Mouse (Mus musculus) heart, embryonic 11.5 days (tissue): ENCODE measurements around the gene Rrm1. TPM values are rescaled to one million over a fixed set of nuclear protein-coding genes. Genes with fewer than 3 reads are reported as not detected.

Source experiments
- ATAC-seq: fragments of 200-750 bp; cut with Nextera tagmentation; replicated peaks from 2 replicates; pipeline ENCODE4 v1.8.0; 2017; ENCODE audit warnings: moderate library complexity; ENCODE audit not compliant: insufficient number of reproducible peaks, low FRiP score, low TSS enrichment
- H3K27ac ChIP-seq: fragments of 300-500 bp; sonication (generic); 2 replicates; pipeline ENCODE4 v1.5.1; 2014; ENCODE audit warnings: mild to moderate bottlenecking, low read depth, low read length
- H3K27me3 ChIP-seq: fragments of 300-500 bp; sonication (generic); 2 replicates; pipeline ENCODE4 v1.6.1; 2014; ENCODE audit warnings: mild to moderate bottlenecking, low read length, mixed read lengths; ENCODE audit not compliant: control insufficient read depth, insufficient read depth
- H3K36me3 ChIP-seq: fragments of 300-500 bp; sonication (generic); 2 replicates; pipeline ENCODE4 v1.6.1; 2014; ENCODE audit warnings: mild to moderate bottlenecking, low read length, moderate library complexity, mixed read lengths; ENCODE audit not compliant: control insufficient read depth, insufficient read depth
- H3K4me1 ChIP-seq: fragments of 300-500 bp; sonication (generic); 2 replicates; pipeline ENCODE4 v1.6.1; 2014; ENCODE audit warnings: low read length; ENCODE audit not compliant: control insufficient read depth, insufficient read depth
- H3K4me2 ChIP-seq: fragments of 300-500 bp; sonication (generic); 2 replicates; pipeline ENCODE4 v1.6.1; 2014; ENCODE audit warnings: mild to moderate bottlenecking, moderate library complexity
- H3K4me3 ChIP-seq: fragments of 300-500 bp; sonication (generic); 2 replicates; pipeline ENCODE4 v1.5.1; 2014; ENCODE audit warnings: low read depth, low read length
- H3K9ac ChIP-seq: fragments of 300-500 bp; sonication (generic); 2 replicates; pipeline ENCODE4 v1.6.1; 2014; ENCODE audit warnings: mild to moderate bottlenecking, low read depth, low read length, moderate library complexity
- H3K9me3 ChIP-seq: fragments of 300-500 bp; sonication (generic); replicated peaks from 2 replicates; pipeline ENCODE4 v1.6.1; 2016; ENCODE audit warnings: low read length; ENCODE audit not compliant: control insufficient read depth
- WGBS: fragments of 180-500 bp; shearing (Covaris S2); extraction: QIAGEN DNeasy Blood & Tissue Kit; methylation state at CpG from one replicate; pipeline ENCODE4 v1.1.7; 2014; ENCODE audit not compliant: insufficient replicate concordance; 5-methylcytosine and 5-hydroxymethylcytosine counted together
- polyA plus RNA-seq: library from polyadenylated mRNA; unstranded; fragments of >200 nt; fragmentation: Nextera tagmentation; extraction: Ambion mirVana; gene quantifications from 2 replicates; pipeline ENCODE4 v1.2.1, GENCODE M21; 2014

Rrm1 gene
- polyA plus RNA-seq, 1 experiment from 2014 or later, result 160 TPM

DNA sequence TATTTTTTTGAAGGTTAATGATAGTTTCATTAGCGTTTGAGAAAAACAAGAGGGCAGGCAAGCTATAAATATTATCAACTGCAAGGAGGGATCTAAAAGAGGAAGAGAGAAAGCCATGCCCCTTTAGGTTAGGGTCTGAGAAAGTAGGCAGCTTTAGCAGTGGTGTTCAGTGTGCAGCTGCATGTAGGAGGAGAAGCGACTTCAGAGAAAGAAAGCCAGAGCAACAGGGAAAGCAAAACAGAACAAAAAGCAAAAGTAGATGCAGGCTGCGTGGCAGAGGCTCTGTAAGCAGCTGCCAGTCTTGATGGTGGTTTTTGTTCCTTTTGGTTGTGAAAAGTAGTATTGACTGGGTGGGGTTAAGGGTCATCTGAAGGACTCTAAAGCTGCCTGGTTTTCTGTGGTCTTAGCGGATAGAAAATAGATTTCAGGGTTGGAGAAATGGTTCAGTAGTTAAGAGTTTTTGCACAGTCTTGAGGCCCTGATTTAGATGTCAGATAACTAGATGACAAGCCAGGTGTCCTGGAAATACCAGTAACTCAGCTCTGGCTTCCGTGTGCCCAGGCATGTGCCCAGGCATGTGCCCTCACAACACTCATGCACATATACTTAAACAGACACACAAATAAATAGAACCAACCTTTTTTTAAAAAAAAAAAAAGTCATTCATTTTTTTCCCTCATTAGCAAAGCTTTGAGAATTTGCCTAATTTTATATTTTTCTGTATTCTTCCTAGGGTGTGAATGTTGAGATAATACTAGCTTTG lies 17.3 kb downstream of the Rrm1 start:
- Histone ChIP-seq H3K4me3 (no peak overlapping the region), H3K9ac (no peak overlapping the region), H3K36me3 (peaks cover 73% of the 10 kb centered on the region), H3K9me3 (no peaks in the 10 kb centered on the region), H3K4me2 (no peak overlapping the region), H3K27me3 (no peaks in the 10 kb centered on the region), H3K27ac (no peak overlapping the region), H3K4me1 (no peaks in the 10 kb centered on the region)
- 88% methylated on average over 5 of the region's 5 CpGs for WGBS
- ATAC-seq, result no peak

DNA sequence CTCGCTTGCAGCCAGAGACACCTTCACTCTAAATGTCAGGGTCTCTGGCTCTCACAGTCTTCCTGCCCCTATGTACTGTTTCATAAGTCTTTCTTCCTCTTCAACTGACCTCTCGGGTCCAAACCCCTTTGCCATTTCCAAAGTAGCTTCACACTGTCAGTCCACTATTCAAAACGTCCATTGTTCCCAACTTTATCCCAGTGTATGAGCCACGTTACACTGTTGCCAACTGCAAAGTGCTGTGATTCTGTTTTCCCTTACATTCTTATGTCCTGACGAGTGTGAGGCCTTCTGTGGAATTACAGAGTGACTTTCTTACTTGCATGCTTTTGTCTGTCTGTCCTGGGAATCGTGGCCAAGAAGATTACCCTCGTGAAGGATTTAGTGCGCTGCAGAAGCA lies 26.1 kb downstream of the Rrm1 start:
- H3K27ac ChIP-seq, result no peak overlapping the region
- H3K36me3 ChIP-seq, result peaks cover 46% of the 10 kb centered on the region
- no peak overlapping the region for H3K4me2 ChIP-seq
- no peak overlapping the region for H3K4me3 ChIP-seq
- H3K9me3 ChIP-seq, result no peaks in the 10 kb centered on the region
- H3K4me1 ChIP-seq, result no peaks in the 10 kb centered on the region
- H3K27me3 ChIP-seq, result no peaks in the 10 kb centered on the region
- no peak overlapping the region for H3K9ac ChIP-seq
- 88% methylated on average over 8 of the region's 8 CpGs for WGBS
- no peak for ATAC-seq

DNA sequence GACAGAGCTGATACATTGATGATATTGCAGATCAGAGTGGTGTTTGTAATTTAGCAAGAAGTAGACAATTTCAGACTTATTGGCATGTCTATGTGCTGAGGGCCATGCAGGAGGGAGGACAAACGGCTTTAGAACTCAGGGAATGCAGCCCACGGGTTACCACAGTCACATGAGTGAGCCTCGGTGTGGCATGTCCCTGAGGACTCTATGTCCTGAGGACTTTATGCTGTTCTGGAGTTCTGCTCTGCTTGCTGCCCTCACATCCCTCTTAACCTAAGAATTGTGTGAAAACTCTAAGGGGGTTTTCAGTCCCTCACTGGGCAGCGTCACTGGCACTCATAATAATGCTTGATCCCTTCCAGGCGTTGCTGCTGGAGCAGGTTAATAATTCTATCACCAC lies 31.2 kb downstream of the Rrm1 start:
- no peak for ATAC-seq
- Histone ChIP-seq H3K9ac (no peak overlapping the region), H3K4me3 (no peak overlapping the region), H3K27me3 (no peaks in the 10 kb centered on the region), H3K4me2 (no peak overlapping the region), H3K9me3 (no peaks in the 10 kb centered on the region), H3K4me1 (no peaks in the 10 kb centered on the region), H3K36me3 (peaks cover 7% of the 10 kb centered on the region), H3K27ac (no peak overlapping the region)
- WGBS, result 55% methylated on average over 5 of the region's 5 CpGs

DNA sequence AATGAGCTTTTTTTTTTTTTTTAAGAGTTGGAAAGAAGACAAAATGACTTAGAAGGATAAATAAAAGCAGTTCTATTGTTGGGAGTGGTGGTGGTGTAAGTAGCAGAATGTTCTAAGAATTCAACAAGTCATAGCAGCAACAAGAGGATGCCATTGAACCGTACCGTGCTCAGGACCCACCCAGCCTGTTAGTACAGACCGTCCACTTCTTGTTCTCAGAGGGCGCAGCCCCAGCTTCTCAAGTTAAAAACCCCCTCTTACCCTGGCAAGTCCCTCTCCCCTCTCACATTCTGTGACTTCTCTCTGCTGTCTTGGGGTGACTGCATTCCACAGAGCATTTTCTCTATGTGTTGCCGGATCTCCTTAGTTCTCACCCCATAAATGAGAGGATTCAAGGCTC lies 35.1 kb downstream of the Rrm1 start:
- 0 out of 2 replicates have a peak, but pooled peaks cover 2% of the 10 kb centered on the region for H3K4me1 ChIP-seq
- no peak for ATAC-seq
- no peak overlapping the region for H3K4me2 ChIP-seq
- H3K27me3 ChIP-seq, result no peaks in the 10 kb centered on the region
- no peak overlapping the region for H3K9ac ChIP-seq
- 92% methylated on average over 5 of the region's 5 CpGs for WGBS
- no peak overlapping the region for H3K4me3 ChIP-seq
- no peaks in the 10 kb centered on the region for H3K9me3 ChIP-seq
- H3K27ac ChIP-seq, result no peak overlapping the region
- no peaks in the 10 kb centered on the region for H3K36me3 ChIP-seq

DNA sequence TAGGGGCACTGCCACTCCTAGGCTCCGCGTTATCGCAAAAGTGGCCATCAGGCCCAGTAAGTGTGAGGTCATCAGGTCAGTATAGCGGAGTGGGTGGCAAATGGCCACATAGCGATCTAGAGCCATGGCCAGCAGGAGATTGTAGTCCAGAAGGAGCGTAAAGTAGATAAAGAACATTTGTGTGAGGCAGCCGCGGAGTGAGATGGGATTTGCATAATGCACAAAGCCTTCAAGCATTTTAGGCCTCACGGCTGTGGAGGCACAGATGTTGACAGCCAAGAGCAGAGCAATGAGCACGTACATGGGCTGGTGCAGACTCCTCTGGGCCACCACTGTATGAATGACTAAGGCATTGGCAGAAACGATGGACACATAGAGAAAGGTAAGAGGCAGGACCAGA lies 35.9 kb downstream of the Rrm1 start:
- Histone ChIP-seq H3K4me1 (0 out of 2 replicates have a peak, but pooled peaks cover 2% of the 10 kb centered on the region), H3K27me3 (no peaks in the 10 kb centered on the region), H3K27ac (no peak overlapping the region), H3K9ac (no peak overlapping the region), H3K4me3 (no peak overlapping the region), H3K4me2 (no peak overlapping the region), H3K36me3 (no peaks in the 10 kb centered on the region), H3K9me3 (no peaks in the 10 kb centered on the region)
- no peak for ATAC-seq
- 64% methylated on average over 11 of the region's 11 CpGs for WGBS

DNA sequence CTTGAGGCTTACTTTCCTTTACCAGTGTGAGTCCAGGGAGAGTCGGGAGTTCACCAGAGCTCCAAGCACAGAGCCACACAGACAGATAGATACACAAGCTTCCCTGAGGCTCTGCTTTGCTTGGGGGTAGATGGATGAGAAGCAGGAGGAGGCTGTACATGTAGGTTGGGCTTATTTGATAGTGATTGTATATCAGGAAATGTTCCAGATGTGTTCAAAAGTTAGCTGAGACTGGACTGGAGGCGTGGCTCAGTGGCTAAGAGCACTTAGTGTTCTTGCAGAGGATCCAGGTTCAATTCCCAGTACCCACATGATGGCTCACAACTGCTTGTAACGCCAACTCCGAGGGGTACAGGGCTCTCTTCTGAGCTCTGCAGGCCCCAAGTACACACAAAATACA lies 36.9 kb downstream of the Rrm1 start:
- no peak for ATAC-seq
- Histone ChIP-seq H3K4me2 (no peak overlapping the region), H3K36me3 (no peaks in the 10 kb centered on the region), H3K9me3 (no peaks in the 10 kb centered on the region), H3K4me3 (no peak overlapping the region), H3K27me3 (no peaks in the 10 kb centered on the region), H3K27ac (no peak overlapping the region), H3K9ac (no peak overlapping the region), H3K4me1 (0 out of 2 replicates have a peak, but pooled peaks cover 2% of the 10 kb centered on the region)
- 75% methylated on average over 4 of the region's 4 CpGs for WGBS

DNA sequence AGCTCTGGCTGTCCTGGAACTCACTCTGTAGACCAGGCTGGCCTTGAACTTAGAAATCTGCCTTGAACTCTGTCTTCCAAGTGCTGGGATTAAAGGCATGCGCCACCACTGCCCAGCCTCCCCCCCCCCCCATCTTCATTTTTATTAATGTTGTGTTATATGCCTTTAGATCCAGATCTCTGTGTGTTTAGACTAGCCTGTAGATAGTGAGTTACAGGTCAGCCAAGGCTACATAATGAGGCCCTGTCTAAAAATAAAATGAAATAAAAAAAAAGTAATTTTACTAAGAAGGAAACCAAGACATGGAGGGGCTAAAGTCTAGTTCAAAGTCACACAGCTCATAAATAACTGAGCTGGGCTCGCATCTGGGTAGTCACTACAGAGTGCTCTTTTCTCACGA lies 37.4 kb downstream of the Rrm1 start:
- H3K4me2 ChIP-seq, result no peak overlapping the region
- H3K27me3 ChIP-seq, result no peaks in the 10 kb centered on the region
- no peaks in the 10 kb centered on the region for H3K9me3 ChIP-seq
- whole genome bisulfite sequencing, result 90% methylated on average over 3 of the region's 3 CpGs
- no peak overlapping the region for H3K4me3 ChIP-seq
- no peaks in the 10 kb centered on the region for H3K36me3 ChIP-seq
- no peak overlapping the region for H3K27ac ChIP-seq
- H3K9ac ChIP-seq, result no peak overlapping the region
- no peak for ATAC-seq
- H3K4me1 ChIP-seq, result 0 out of 2 replicates have a peak, but pooled peaks cover 2% of the 10 kb centered on the region

DNA sequence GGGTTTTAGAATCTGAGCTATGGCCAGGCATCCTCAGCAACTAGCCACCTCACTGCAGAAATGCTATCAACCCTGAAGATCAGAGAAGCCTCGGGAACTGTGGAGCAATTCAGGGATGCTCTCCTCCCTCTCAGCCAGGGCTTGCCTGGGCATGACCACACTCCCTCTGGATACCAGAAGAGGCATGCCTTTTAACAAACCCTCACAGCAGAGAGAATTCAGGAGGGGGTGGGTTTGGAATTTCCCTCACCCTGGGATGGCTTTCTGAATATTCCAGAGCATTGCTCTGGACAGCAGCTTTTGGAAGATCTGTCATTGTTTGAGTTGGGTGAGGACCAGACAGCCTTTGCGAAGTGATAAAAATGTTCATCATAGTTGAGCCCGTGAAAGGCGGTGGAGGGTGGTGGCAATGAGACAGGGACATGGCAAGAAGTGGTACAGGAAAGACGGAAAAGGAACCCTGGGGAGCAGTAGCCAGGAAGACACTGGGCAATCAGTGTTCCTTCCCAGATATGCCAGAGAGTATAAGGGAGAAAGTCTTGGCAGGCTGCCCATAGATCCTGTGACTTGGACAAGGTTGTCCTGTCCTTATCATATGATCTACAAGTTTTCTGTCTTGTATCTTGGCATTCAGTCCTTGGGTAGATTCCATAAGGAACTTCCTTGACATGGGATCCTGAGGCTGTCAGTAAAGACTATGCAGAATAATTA lies 38.0 kb downstream of the Rrm1 start:
- 53% methylated on average over 5 of the region's 5 CpGs for WGBS
- H3K4me2 ChIP-seq, result no peak overlapping the region
- H3K36me3 ChIP-seq, result no peaks in the 10 kb centered on the region
- H3K27ac ChIP-seq, result no peak overlapping the region
- no peak overlapping the region for H3K4me3 ChIP-seq
- H3K9ac ChIP-seq, result no peak overlapping the region
- H3K9me3 ChIP-seq, result no peaks in the 10 kb centered on the region
- no peaks in the 10 kb centered on the region for H3K27me3 ChIP-seq
- no peak for ATAC-seq
- H3K4me1 ChIP-seq, result 0 out of 2 replicates have a peak, but pooled peaks cover 2% of the 10 kb centered on the region
